Mouse (Mus musculus) MEL (cell line): ENCODE measurements around the gene Misp.

Source experiments
- BHLHE40 ChIP-seq: IDR thresholded peaks from 2 replicates; pipeline ENCODE4 v1.6.1; 2012; ENCODE audit warnings: low read depth, mild to moderate bottlenecking, inconsistent platforms, low read length, improper control_type of control experiment, borderline replicate concordance
- CTCF ChIP-seq, 3 experiments: IDR thresholded peaks in 2 of 3; conservative IDR thresholded peaks in 1 of 3; 2 replicates each; pipeline ENCODE4 v1.5.1; 2011 to 2012; ENCODE audit warnings: low read length in 3 of 3, low read depth in 2 of 3, mild to moderate bottlenecking in 2 of 3, improper control_type of control experiment in 1 of 3, inconsistent platforms in 1 of 3, mixed read lengths in 1 of 3, moderate library complexity in 1 of 3; ENCODE audit not compliant: control insufficient read depth in 1 of 3, insufficient read depth in 1 of 3, poor library complexity in 1 of 3, severe bottlenecking in 1 of 3
- E2F4 ChIP-seq: IDR thresholded peaks from 2 replicates; pipeline ENCODE4 v1.6.1; 2011; ENCODE audit warnings: low read depth, low read length, improper control_type of control experiment, borderline replicate concordance
- EP300 ChIP-seq, 2 experiments: IDR thresholded peaks; 2 replicates each; pipeline ENCODE4 v1.6.1; 2011; ENCODE audit warnings: improper control_type of control experiment in 2 of 2, low read length in 2 of 2, low read depth in 1 of 2, mild to moderate bottlenecking in 1 of 2
- GABPA ChIP-seq: IDR thresholded peaks from 2 replicates; pipeline ENCODE4 v1.6.1; 2012; ENCODE audit warnings: low read depth, mild to moderate bottlenecking, inconsistent platforms, low read length, improper control_type of control experiment, moderate library complexity
- KAT2A ChIP-seq: conservative IDR thresholded peaks from 2 replicates; pipeline ENCODE4 v1.6.1; 2012; ENCODE audit warnings: low read depth, low read length, improper control_type of control experiment, inconsistent platforms
- MAX ChIP-seq: IDR thresholded peaks from 2 replicates; pipeline ENCODE4 v1.6.1; 2011; ENCODE audit warnings: low read length, improper control_type of control experiment
- MAZ ChIP-seq: IDR thresholded peaks from 2 replicates; pipeline ENCODE4 v1.6.1; 2012; ENCODE audit warnings: low read depth, mild to moderate bottlenecking, inconsistent platforms, low read length, improper control_type of control experiment
- POLR2A ChIP-seq, 2 experiments: IDR thresholded peaks; 2 replicates each; pipeline ENCODE4 v1.6.1; 2011 to 2012; ENCODE audit warnings: low read length in 2 of 2, mild to moderate bottlenecking in 2 of 2, control low read depth in 1 of 2, improper control_type of control experiment in 1 of 2, low read depth in 1 of 2, moderate library complexity in 1 of 2; ENCODE audit not compliant: control insufficient read depth in 1 of 2, insufficient read depth in 1 of 2, poor library complexity in 1 of 2
- POLR2AphosphoS2 ChIP-seq: IDR thresholded peaks from 2 replicates; pipeline ENCODE4 v1.6.1; 2011; ENCODE audit warnings: low read length, improper control_type of control experiment
- POLR2AphosphoS5 ChIP-seq: IDR thresholded peaks from 2 replicates; pipeline ENCODE4 v1.6.1; 2012; ENCODE audit warnings: low read depth, borderline replicate concordance, mild to moderate bottlenecking, inconsistent platforms, low read length, moderate library complexity, mixed read lengths
- USF1 ChIP-seq: IDR thresholded peaks from 2 replicates; pipeline ENCODE4 v1.6.1; 2014; ENCODE audit warnings: low read depth, mild to moderate bottlenecking, inconsistent platforms, low read length, improper control_type of control experiment, moderate library complexity
- ZC3H11A ChIP-seq: IDR thresholded peaks from 2 replicates; pipeline ENCODE4 v1.6.1; 2012; ENCODE audit warnings: low read depth, mild to moderate bottlenecking, inconsistent platforms, low read length, improper control_type of control experiment

DNA sequence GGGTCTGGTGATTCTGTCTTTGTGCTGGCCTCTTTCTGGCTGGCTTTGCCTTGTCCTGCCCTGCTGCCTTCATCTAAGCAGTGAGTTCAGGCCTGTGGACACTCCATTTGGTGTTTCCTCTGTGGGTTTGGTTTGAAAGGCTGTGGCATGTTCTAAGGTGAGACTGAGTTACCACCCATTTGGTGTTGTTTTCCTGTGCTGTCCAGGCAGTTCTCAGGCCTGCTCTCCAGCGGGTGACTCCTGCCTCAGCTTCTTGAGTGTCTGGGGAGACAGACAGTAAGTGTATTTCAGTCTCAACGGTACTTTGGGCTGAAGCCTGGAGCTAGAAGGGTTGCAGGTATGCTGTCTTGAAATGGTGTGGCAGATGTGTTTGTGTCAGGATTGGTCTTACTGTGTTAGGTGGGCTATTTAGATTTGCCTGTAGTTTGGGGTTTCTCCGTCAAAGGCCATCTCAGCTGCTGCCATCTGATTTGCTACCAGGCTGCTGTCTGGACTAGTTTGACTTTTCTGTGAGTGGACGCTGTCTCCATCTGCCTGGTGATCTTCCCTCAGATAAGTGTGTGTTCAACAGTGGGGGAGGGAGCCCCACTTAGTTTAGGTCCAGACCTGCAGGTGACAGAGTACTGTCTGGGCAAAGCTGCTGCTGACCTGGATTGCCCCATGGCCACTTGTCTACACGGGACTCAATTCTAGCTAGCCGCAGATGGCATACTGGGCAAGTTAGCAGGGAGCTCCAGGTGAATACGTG, 36.1 kb downstream of the Misp start:
- TF ChIP-seq CTCF (IDR thresholded peaks at IDR 0.05 in 2 of 3, conservative IDR thresholded peaks at IDR 0.05 in 1 of 3; ENCODE audit: control insufficient read depth in 1 of 3, insufficient read depth in 1 of 3, low read depth in 2 of 3, low read length in 3 of 3, poor library complexity in 1 of 3, severe bottlenecking in 1 of 3) = no peak
- TF ChIP-seq USF1 = no peak
- no peak for TF ChIP-seq POLR2A (IDR thresholded peaks at IDR 0.05; ENCODE audit: control insufficient read depth in 1 of 2, insufficient read depth in 1 of 2, low read depth in 1 of 2, low read length in 2 of 2, poor library complexity in 1 of 2)
- TF ChIP-seq POLR2AphosphoS5 = no peak
- TF ChIP-seq BHLHE40 = no peak
- TF ChIP-seq EP300 (IDR thresholded peaks at IDR 0.05; ENCODE audit: low read depth in 1 of 2, low read length in 2 of 2) = no peak
- no peak for TF ChIP-seq POLR2AphosphoS2
- TF ChIP-seq MAX = no peak
- no peak for TF ChIP-seq GABPA
- no peak for TF ChIP-seq KAT2A
- no peak for TF ChIP-seq ZC3H11A
- TF ChIP-seq MAZ = no peak
- no peak for TF ChIP-seq E2F4
